Mouse (Mus musculus) megakaryocyte progenitor cell, adult 5-6 weeks (primary cell): ENCODE results near the gene Rev3l. TPM values are rescaled to one million over a fixed set of nuclear protein-coding genes. Genes with fewer than 3 reads are reported as not detected.
"Not testable (repeated sequence)": the region's sequence is repeated elsewhere in the genome, so short reads cannot be mapped to it uniquely, and the experiment has no call there.

Source experiments
- ATAC-seq: replicated peaks from 2 replicates; pipeline ENCODE4 v1.8.0; 2016; ENCODE audit warnings: mild to moderate bottlenecking, moderate TSS enrichment, inconsistent platforms; ENCODE audit not compliant: poor library complexity
- total RNA-seq, 2 experiments: library from RNA; stranded (forward) in 1 of 2; stranded (reverse) in 1 of 2; fragments of 157-497, 149-512 nt in 1 of 2; fragments of 200-1000 nt in 1 of 2; gene quantifications; 2 replicates each; pipeline versions ENCODE4 v1.2.3 to v1.2.4; 2015 to 2017

The Rev3l gene
- total RNA-seq, 2 experiments from 2014 or later = 18.8 to 40.7 TPM

DNA sequence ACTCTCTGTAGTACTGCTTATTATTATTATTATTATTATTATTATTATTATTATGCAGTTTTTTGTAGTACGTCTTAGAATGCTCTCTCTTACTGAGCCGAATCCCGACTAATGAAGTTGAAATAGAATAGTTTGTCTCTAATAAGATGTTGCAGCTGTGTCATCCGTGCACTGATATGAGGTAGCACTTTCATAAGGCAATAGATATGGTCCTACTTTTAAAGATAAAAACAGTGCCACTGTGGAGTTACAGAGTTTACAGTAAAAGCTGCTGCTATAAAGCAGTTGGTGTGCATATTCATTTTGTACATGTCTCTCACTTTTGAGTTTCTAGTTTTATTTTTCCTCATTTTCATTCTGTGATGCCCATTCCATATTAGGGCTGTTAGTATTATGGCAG lies 46.4 kb downstream of the Rev3l start:
- no peak for ATAC-seq

DNA sequence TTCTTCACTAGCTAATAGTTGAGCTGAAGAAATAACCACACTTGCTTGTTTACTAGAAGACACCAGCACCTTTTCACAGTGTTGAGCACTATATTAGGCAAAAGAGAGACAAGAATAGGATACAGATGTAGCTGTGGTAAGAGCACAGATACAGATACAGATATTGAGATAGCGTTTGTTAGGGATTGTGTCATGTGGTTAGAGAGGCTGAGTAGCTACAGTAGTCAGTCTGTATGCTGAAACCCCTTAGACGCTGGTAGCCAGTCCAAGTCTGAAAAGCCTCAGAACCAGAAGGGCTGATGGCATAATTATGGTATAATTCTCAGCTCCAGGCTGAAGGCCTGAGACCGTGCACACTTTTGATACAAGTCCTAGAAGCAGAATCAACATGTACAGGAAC lies 53.3 kb downstream of the Rev3l start:
- ATAC-seq = no peak

GRCm38 (mm10) chr10:39793295-39793694 lies 61.4 kb downstream of the Rev3l start:
- peak; percentile 29; the same call in 1 of the 2 replicates for ATAC-seq

- peak; percentile 98 for ATAC-seq
Observed at GRCm38 (mm10) chr10:39811507-39811906, 79.6 kb downstream of the Rev3l start.

DNA sequence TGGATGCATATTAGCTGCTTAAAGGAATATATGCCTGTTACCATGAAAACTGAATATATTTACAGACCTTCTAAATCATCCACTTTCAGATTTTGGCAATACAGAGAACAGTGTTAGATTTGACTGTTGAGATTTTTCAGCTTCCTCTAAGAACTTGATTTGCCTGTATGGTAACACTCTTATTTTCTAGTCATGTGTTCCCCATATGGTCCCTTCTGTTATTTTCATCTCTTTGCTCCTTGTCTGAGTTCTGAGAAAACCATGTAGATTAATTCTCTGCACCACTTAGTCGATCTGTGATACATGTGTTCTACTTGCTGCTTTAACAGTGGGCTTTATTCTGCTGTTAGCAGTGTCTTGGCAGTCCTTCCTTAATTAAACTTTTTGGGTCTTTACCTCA lies 110.7 kb downstream of the Rev3l start:
- no peak for ATAC-seq

GRCm38 (mm10) chr10:39865509-39865908 lies 133.6 kb downstream of the Rev3l start:
- no peak for ATAC-seq

DNA sequence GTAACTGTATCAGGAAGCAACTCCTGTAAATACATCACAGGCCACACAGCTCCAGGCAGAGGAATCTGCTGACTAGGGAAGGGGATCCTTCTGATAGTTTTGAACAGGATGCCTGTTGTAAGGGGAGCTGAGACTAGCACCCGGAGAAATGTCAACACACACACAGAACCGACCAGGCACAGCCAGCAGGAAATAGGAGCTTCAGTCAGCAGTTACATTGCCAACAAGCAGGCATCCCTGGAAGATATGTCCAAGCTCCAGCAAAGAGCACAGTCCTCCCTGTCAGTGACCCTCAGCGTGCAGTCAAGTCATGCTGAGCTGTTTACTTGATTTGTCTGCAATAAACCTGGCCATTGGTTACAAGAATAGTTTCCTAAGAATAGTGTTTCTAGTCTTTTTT lies 156.7 kb downstream of the Rev3l start:
- ATAC-seq = no peak

DNA sequence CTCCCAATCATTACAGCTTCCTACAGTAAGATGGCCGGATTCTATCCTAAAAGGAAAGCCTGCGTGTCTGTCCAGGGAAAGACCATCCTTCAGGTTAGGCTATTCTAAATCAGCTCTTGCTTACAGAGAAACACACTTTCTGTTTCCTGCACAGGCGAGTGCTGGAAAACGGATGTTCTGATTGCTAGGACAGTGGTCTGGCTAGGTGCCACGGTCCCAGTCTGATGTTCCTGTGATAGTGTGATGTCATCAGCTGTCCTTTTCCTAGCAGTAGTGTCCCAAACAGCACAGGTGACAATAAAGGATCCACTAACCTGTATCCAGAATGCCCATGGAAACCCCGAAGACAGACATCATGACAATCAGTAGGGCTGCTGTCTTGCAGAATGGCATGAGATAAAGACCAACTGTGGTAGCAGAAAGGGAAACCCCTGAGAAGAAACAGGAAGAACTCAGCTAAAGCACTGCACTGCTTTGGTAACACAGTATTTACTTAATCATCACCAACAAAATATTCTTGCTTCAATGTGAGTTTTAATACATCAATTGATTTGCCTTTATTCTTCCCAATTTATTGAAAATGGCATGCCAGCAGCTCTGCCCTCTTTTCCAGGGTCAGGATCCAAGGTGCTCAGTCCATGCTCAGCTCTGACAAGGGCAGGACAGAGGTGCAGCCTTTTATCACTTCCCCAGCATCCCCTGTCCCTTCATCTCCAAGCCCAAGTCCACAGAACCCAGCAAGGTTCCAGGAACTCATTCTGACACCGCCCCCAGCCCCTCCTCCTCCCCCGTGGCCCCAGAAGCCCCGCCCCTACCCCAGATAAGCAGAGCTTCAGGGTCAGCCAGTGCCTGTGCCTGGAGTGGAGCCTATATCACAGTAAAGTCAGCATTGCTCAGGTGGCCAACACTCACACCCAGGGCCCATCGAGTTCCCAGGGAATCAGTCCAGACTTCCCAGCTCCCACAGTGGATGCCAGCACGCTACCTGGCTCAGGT lies 162.1 kb downstream of the Rev3l start:
- peak; percentile 67 for ATAC-seq

- no peak for ATAC-seq
Observed at GRCm38 (mm10) chr10:39896503-39896902, 164.6 kb downstream of the Rev3l start.

DNA sequence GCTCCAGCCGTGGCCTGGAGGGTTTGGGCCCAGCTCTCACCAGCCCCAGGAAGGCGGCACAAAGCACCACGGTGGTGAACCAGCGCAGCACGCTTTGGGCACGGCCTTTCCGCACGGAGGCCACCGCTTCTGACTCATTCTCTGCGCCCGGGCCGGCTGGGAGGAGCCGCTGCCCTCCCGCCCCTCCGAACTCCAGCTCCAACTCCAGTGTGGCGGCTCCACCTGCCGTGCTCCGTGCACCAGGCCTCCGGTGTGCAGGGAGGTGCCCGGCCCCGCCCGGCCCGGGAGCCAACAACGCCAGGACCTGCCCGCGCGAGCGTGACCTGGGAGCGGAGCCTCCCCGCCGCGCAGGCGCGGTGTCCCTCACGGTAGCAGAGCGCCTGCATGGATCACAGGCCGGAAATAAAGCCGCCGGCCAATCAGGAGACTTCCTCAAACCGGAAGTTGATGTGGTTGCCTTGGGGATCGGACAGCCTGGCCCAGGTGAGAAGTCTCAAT lies 167.0 kb downstream of the Rev3l start, which contains the start of gene Mfsd4b4:
Gene Mfsd4b4, minus strand, starts transcription at position 365 of the 498 bp plus-strand sequence.
- peak; percentile 91 for ATAC-seq

DNA sequence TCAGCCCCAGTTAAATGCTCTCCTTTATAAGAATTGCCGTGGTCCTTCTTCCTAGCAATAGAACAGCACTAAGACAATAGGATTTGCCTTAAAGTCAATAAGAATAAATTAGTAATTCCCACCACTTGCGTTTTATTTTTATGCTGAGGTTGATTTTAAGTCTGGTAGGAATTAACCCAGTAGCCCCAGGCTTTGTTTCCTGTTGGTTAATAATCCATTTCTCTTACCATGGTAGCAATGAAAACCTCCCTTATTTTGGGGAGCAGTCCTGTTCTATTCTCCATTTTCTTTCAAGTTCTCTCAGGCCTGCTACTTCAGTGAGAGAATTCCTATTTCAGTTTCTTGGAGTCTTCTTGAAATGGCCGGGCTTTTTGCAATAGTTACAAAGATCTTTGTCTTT lies 172.3 kb downstream of the Rev3l start:
- no peak for ATAC-seq

GRCm38 (mm10) chr10:39906799-39907658 lies 175.1 kb downstream of the Rev3l start:
- ATAC-seq = no peak

DNA sequence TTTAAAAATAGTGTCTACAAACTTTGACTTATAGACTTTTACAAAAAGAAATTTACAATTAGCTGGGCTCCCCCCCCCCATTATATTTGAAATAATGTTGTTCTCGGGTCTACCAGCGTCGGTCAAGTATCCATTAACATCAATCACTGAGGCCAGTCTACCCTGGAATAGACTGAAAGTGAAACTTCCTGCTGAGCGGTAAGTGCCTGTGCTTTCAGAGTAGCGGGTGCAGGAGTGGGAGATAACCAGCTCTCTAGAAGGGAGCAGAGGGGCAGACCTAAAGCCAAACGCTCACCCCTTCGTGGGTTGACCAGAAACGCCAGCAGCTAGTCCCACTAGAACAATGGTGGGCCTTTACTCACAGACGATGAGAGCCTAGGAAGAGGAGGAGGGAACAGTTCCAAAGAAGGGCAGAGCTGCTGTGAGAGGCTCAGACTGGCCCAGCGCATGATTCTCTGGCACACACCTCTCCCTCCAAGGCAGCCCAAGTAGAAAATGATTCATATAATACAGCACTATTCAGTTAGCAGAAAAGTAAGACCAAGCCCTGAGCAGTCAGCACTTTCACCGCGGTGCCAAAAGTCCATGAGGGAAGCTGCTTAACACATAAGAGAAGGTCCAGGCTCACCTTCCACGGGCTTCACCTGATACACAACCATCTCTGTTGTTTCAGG lies 177.0 kb downstream of the Rev3l start:
- ATAC-seq = peak; percentile 52

GRCm38 (mm10) chr10:39912616-39913015 lies 180.7 kb downstream of the Rev3l start:
- ATAC-seq = no peak

DNA sequence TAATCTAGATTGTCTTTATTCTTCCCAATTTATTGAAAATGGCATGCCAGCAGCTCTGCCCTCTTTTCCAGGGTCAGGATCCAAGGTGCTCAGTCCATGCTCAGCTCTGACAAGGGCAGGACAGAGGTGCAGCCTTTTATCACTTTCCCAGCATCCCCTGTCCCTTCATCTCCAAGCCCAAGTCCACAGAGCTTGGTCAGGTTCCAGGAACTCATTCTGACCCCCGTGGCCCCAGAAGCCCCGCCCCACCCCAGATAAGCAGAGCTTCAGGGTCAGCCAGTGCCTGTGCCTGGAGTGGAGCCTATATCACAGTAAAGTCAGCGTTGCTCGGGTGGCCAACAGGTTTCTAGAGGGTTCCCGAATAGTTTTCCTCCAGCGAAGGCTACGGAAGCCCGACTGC lies 192.6 kb downstream of the Rev3l start:
- ATAC-seq = not testable (repeated sequence)

Other genes with a start within 250 kb of the Rev3l start
- gene Traf3ip2, start 119.2 kb upstream of the Rev3l start, total RNA-seq (2015) = 11.2 and 11.6 TPM in 2 replicates
- gene Traf3ip2, start 119.2 kb upstream of the Rev3l start, total RNA-seq (2017) = 1.5 and 4.3 TPM in 2 replicates
- gene Mfsd4b4, start 167.1 kb downstream of the Rev3l start, total RNA-seq (2015) = 4.9 and 6.6 TPM in 2 replicates
- 5.4 and 6.1 TPM in 2 replicates for gene Mfsd4b4, start 167.1 kb downstream of the Rev3l start, total RNA-seq (2017)
- not detected in 2 replicates for gene Mfsd4b2, start 194.8 kb downstream of the Rev3l start, total RNA-seq (2015)
- not detected in 2 replicates for gene Mfsd4b2, start 194.8 kb downstream of the Rev3l start, total RNA-seq (2017)
- not detected in 2 replicates for gene Mfsd4b3, start 228.0 kb downstream of the Rev3l start, total RNA-seq (2015)
- gene Mfsd4b3, start 228.0 kb downstream of the Rev3l start, total RNA-seq (2017) = 0.25 TPM in 1 of 2 replicates, not detected in the other